Mouse (Mus musculus) neutrophil, adult 5-6 weeks (primary cell): ENCODE data around the gene Nfx1. TPM values are rescaled to one million over a fixed set of nuclear protein-coding genes. Genes with fewer than 3 reads are reported as not detected.

Experiments
- ATAC-seq: fragments of 151-379, 151-347 bp; 2 replicates; pipeline ENCODE4 v1.8.0; 2017; ENCODE audit warnings: mild to moderate bottlenecking, moderate TSS enrichment; ENCODE audit not compliant: insufficient number of reproducible peaks, poor library complexity, low FRiP score, severe bottlenecking; ENCODE audit errors: extremely low read depth
- total RNA-seq: library from RNA; stranded (forward); fragments of 200-1000 nt; gene quantifications from 2 replicates; pipeline ENCODE4 v1.2.3, GENCODE M21; 2017

Gene Nfx1
- total RNA-seq, 1 experiment from 2014 or later: 110 TPM

- peak; percentile 2; the same call in 1 of the 2 replicates for ATAC-seq
These were observed 189 bp upstream of the Nfx1 start for GRCm38 (mm10) chr4:40970592-40970841.

DNA sequence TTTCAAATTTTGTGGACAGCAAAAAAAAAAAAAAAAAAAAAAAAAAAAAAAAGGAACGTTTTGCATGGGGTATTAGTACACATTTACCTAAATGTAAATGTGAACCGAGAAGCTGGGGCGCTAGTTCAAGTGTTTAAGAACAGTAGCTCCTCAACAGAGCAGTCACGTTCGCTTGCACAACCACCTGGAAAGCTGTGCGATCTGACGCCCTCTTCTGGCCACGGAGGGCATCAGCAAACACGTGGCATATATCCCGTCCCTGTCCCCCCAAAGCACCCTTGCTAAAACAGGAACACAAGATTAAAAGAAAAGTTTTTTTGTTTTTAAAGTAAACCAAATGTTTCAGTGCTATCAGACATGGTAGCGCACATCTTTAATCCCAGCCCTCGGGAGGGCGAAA lies 1.0 kb downstream of the Nfx1 start:
- ATAC-seq: 0 out of 2 replicates have a peak, but pooled peaks have one; percentile 17

DNA sequence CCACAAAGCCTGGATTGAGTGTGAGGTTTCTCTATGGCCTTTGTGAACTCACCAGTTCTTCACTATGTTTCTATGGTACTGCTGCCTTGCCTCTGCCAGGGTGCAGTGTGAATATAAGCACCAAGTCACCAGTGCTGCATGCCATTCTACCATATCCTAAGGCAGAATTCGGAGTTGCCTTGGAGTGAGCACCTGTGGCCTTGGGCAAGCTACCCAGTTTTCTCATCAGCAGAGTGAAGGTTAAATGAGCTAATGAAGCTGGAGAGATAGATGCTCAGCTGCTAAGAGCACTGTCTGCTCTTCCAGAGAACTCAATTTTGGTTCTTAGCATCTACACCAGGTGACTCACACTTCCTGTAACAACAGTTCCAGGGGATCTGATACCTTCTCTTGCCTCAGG lies 3.3 kb downstream of the Nfx1 start:
- no peak for ATAC-seq

- no peak for ATAC-seq
These were observed 5.0 kb downstream of the Nfx1 start for GRCm38 (mm10) chr4:40975678-40976077.

DNA sequence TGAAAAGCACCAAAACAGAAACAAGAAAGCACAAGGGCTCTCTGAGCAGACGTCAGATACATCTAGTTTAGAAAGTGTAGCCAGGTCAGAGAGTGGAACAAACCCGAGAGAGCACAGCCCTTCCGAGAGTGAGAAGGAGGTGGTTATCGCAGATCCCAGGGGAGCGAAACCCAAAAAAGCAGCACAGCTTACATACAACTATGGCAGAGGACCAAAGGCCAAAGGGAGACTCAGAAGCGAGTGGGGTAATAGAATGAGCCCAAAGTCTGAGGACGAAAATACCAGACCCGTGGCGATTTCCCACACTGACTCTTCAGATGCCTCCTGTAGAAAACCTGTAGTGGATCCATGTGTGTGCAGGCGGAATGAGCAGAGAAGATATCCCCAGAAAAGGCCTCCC lies 5.9 kb downstream of the Nfx1 start:
- ATAC-seq: no peak

GRCm38 (mm10) chr4:40979430-40979829 lies 8.7 kb downstream of the Nfx1 start:
- ATAC-seq: no peak

GRCm38 (mm10) chr4:40982486-40982885 lies 11.8 kb downstream of the Nfx1 start:
- no peak for ATAC-seq

DNA sequence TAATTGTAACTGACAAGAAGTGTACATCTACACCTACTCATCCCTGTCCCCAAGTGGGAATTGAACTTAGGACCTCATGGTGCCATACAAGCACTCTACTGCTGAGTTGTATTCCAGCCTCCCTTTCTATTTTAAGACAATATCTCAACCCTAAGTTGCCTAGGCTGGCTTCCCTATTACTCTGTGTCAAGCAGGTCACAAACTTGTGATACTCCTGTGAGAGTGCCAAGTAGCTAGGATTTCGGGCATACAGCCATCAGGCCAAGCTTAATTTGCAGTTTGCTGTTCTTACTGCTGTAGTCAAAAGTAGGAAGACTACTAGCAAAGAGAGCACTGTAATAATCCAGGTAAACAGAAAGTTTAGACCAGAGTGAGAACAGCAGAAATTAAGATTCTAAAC lies 13.0 kb downstream of the Nfx1 start:
- no peak for ATAC-seq

DNA sequence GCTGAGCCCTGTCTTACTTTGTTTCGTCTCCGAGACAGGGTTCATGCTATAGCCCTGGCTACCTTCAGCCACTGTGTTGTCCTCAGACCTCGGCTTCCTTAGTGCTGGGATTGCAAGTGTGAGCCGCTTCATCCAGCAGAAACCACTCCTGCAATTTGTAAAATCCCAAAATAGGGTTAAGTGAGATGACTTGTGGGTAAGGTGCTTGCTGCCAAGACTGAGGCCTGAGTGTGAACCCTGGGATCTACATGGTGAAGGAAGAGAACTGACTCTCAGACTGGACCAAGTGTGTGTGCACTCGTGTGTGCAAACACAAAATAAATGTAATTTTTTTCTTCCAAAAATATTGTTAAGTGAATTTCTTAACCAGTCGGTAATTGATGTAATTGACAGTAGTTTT lies 18.9 kb downstream of the Nfx1 start:
- ATAC-seq: no peak

DNA sequence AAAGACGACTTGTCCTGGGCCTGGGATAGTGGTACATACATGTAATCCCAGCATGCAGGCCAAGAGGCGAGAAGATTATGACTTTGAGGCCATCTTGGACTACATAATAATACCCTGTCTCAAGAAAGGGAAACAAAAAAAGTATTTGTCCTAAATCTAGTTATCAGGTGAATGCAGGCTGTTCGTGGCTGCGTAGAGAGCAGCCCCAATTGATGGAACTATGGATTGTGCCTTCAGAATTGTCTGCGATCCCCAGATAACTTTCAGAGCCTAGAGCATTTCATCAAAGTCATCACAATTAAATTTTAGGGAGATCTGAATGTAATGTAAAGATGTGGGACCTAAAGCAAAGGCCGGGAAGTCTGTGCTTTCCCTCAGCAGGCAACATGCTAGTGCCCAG lies 25.6 kb downstream of the Nfx1 start:
- no peak for ATAC-seq

GRCm38 (mm10) chr4:40997916-40998315 lies 27.2 kb downstream of the Nfx1 start:
- ATAC-seq: no peak

- no peak for ATAC-seq
These were observed 29.6 kb downstream of the Nfx1 start for GRCm38 (mm10) chr4:41000271-41000670.

DNA sequence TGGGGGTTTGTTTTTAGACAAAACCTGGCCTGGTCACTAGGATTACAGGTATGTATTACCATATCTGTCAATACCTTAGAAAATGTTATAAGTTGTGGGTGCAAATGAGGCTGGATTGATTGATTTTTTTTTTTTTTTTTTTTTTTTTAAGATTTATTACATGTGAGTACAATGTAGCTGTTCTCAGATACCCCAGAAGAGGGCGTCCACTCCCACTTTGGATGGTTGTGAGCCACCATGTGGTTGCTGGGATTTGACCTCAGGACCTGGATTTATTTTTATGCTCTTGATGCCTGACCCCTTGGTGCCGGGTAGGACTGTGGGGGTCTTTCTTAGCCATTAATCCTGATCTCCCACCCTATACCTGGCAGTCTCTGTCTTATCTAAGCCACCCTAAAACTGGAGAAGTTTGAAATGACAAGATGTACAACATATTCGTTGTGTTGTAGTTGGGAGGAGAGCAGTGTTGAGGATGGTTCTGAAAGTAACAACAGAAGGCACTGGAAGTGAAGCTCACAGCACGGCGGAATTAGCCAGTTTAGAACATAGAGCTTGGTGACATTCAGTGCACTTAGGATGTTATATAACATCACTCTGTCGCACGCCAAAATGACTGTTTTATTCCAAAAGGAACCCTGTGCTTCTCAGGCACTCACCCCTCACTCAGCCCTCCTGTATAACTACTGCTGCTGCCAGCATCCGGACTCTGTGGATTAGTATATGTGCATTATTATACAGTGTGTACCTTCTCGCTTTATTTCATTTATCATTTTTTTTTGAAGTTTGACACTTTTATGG lies 30.3 kb downstream of the Nfx1 start:
- ATAC-seq: no peak

GRCm38 (mm10) chr4:41013351-41013750 lies 42.6 kb downstream of the Nfx1 start:
- no peak for ATAC-seq

- ATAC-seq: no peak
These were observed 45.1 kb downstream of the Nfx1 start for GRCm38 (mm10) chr4:41015798-41016197.

GRCm38 (mm10) chr4:41021094-41021493 lies 50.4 kb downstream of the Nfx1 start:
- ATAC-seq: no peak

DNA sequence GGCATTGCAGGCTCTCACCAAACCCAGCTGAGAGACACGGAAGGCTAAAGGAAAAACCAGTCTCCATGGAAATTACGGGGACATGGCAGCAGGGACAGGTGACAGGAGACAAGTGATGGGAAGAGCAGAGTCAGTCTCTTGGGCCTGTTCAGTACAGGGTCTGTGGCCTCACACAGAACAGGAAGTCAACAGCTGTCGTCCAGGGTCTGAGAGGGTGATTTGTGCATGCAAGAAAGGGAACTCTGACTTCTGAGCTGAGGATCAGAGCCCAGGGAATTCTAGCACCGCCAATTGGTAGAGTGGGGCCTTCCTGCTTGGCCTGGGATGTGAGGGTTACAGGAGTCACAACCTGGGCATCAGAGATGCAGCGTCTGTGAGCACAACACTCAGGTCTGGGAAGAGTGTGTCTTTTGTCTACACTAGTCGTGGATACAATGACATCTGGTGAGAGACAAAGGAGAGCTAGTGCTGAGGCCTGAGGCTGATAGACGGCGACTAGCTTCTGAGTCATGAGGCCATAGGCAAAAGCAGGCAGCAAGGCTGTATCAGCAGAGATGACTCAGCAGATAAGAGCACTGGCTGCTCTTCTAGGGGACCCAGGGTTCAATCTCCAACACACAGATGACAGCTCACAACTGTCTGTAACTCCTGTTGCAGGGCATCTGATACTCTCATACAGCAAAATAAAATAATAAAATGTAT lies 55.5 kb downstream of the Nfx1 start:
- no peak for ATAC-seq

DNA sequence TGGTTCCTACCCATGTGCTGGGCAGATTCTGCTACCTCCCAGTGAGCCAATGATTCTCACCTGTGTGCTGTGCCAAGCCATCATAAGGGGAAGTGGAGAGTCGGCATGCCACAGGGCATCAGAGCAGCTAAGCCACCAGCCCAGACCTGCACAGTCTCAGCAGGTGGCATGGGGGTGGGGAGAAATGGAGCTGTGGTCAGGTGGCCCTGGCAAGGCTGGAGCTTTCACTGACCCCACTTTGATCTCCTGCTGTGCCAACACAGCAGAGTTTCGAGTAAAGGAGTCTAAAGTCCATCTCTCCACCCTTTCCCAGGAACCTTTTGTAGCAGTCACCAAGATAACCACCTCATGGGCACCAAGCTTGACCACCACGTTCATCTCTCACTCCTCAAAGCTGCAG lies 57.2 kb downstream of the Nfx1 start:
- no peak for ATAC-seq

DNA sequence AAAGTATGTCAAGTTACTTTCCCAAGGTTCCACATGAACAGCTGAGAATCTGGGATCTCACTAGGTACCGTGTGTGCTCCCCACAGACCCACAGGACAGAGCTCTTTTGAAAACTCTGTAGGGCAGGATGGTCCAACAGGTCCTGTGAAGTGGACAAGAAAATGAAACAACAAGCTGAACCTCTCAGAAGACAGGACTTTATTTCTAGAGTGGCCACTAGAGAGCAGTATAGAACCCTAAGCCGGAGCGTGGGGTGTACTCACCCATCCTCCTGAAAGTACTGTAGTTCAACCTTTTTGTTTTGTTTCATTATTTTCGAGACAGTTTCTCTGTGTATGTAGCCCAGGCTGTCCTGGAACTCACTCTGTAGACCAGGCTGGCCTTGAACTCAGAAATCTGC lies 57.6 kb downstream of the Nfx1 start:
- no peak for ATAC-seq

DNA sequence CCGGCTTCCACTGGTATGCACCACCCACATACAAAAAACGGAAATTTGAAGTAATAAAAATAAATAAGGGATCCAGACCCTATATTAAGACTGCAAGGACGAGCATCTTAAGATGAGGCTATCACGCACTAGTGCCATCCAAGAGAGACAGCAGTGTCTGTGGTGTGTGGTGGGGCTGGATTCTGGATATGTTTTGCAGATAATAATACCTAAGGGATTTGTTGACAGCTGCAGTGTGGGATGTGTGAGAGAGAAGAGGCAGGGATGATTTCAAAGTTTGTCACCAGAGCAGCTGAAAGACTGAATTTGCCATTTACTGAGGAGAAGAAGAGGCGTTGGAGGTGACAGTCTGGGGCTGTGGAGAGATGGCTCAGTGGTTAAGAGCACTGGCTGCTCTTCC lies 58.7 kb downstream of the Nfx1 start:
- no peak for ATAC-seq

DNA sequence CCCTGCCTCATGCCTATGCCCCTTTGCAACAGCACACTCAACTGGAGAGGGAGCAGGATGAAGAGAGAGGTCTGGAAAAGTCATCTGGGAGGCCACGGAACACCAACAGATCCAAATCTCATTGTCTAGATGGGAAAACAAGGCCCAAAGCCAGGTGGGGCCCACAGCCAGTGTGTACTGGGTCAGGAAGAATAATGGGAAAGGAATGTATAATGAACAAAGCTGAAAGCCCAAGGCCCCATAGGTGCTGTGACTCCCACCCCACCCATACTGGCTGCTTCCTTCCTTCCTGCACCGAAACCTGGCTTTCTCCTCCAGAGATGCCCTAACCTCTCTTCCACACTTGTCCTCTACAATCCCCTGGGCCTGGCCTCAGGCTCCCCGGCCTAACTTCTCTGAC lies 60.5 kb downstream of the Nfx1 start:
- ATAC-seq: no peak
